Mouse (Mus musculus) spleen, embryonic (tissue): ENCODE data around the gene Arhgap30.

Source experiments
- CTCF ChIA-PET: fragments of 350-600 bp; sonication (Branson Sonifier 250); formaldehyde crosslinking; loops from one replicate; lab custom pipeline; 2022; lab: Charles Lee

The Arhgap30 gene

DNA sequence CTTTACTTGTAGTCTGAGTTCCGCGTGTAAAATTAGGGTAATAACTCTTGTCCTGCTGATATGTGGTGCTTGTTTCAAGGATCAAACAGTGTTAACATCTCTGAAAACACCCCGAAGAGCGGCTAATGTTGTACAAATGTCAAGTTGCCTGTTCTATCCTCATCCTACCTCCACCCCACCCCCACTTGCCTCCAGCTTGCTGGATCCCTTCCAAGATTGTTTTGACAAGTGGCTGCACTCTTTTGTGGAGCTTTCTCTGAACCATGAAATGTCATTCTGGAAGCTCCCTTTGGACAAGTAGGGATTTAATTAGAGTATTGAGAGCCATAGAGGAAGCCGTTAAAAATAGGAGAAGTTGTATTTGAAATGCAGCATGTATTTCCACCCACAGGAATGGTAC, 71.0 kb downstream of the Arhgap30 start:
- CTCF ChIA-PET = interaction anchor here (0.5 kb wide), 1 partner anchor 23 kb away, joined by 4 read pairs; no protein-coding TSS in a partner anchor
